Mouse (Mus musculus): ENCODE results near the gene Ppp2r5c.

The Ppp2r5c gene

GRCm38 (mm10) chr12:110520236-110520987, 73.5 kb downstream of the Ppp2r5c start:
- no peak for DNase-seq

DNA sequence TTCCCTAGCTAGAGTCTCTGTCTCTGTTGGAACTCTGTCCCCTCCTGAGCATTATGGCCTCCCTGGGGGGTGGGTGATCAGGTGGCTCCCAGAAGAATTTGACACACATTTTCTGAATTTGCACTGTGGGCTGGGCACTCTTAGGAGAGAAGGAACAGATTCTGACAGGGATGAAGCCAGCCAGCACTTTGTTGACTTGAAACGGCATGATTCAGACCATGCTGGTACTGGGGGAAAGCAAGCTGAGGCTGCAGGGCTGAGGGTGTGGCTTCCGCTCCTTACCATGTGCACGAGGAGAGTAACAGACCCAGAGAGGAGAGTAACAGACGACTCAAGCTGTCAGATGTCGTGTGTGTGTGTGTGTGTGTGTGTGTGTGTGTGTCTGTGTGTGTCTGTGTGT, 76.6 kb downstream of the Ppp2r5c start:
- DNase-seq: no peak

- DNase-seq: no peak
Measured at GRCm38 (mm10) chr12:110532711-110533110, 85.8 kb downstream of the Ppp2r5c start.

DNA sequence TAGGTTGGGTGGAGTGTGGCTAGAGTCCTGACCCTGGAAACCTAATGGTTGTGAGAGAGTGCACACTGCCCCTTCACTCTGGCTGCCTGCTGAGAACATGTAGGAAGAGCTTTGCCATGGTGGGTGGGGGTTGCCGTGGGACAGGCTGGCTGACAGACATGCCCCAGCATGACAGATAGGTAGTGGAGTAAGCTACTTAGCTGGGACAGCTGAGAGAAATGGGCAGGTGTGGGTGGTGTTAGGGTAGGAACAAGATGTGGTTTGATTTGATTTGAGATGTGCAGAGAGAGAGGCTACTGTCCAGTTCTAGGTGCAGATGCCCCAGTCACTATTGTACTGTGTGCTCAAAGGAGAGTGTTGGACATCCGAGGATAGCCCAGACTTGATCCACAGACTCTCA, 86.2 kb downstream of the Ppp2r5c start:
- no peak for DNase-seq

DNA sequence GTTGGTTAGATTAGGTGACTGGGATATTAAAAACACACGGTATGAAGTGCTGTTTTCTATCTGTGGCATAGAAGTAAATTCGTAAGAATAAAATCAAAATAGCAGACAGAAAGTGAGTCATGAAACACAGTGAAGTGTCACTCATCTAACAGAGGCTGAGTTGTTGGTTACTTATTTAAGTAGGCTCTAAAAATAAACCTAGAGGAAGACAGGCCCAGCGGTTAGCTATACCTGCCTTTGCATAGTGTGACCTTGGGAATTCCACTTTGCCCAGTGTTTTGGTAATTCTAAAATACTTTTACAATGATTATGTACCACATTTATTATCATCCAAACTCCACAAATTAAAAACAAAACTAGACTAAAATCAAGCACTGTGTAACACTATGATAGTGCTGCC, 86.9 kb downstream of the Ppp2r5c start:
- no peak for DNase-seq

DNA sequence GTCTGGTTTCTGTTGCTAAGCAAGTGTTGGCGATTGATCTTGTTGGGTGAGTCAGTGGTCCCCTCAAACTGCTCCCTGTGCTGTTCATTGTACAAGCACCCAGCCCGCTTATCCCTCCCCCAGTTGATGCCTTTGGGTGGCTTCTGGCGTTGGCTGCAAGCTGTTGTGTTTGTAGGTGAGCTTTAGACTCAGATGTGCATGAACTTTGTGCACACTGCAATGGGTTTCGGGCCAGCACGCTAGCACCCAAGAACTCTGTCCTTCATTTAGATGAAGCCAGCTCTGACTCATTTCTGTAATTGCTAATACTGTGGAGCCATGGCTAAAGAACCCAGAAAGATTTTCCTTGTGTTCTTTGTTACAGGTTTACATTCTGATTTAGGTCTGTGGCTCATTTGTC, 88.4 kb downstream of the Ppp2r5c start:
- peak; percentile 36 for DNase-seq

GRCm38 (mm10) chr12:110537751-110538150, 90.8 kb downstream of the Ppp2r5c start:
- DNase-seq: peak; percentile 31

- peak; percentile 37 for DNase-seq
Measured at GRCm38 (mm10) chr12:110539346-110539745, 92.4 kb downstream of the Ppp2r5c start.

GRCm38 (mm10) chr12:110539798-110540197, 92.9 kb downstream of the Ppp2r5c start:
- DNase-seq: no peak

DNA sequence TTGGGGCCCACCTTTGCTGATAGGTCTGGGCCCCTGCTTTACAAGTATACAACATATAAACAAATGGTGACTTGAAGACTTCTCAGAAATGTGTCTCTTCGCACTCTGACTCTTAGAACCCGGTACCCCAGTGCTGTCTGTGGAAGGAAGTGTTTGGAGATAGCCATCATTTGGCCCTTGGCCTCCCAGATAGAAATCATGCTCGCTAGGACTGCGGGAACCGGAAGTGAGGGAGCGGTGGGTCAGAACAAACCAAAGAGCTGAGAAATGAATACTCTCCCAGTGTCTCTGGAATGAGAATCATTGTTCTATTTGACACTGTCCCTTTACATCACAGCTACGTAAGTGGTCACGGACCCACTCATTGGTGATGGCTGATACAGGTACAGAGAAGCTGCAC, 93.4 kb downstream of the Ppp2r5c start:
- peak; percentile 51 for DNase-seq

GRCm38 (mm10) chr12:110541001-110541400, 94.1 kb downstream of the Ppp2r5c start:
- peak; percentile 41 for DNase-seq

DNA sequence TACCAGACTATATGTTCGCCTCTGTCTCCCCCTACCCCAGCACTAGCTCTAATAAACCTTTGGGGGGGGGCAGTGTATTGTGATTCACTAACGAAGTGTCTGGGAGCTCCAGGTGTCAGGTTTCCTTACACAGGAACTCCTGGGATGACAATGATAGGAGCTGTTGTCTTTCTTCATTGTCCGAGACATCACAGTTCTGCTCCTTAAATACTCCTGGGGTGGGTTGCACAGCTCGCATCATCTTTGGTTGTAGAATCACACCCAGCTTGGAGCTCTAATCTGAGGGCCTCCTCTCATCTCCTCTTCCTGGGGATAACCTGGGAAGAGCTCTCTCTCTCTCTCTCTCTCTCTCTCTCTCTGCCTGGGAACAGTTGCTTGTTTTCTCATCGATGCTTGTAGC, 94.6 kb downstream of the Ppp2r5c start:
- DNase-seq: no peak

DNA sequence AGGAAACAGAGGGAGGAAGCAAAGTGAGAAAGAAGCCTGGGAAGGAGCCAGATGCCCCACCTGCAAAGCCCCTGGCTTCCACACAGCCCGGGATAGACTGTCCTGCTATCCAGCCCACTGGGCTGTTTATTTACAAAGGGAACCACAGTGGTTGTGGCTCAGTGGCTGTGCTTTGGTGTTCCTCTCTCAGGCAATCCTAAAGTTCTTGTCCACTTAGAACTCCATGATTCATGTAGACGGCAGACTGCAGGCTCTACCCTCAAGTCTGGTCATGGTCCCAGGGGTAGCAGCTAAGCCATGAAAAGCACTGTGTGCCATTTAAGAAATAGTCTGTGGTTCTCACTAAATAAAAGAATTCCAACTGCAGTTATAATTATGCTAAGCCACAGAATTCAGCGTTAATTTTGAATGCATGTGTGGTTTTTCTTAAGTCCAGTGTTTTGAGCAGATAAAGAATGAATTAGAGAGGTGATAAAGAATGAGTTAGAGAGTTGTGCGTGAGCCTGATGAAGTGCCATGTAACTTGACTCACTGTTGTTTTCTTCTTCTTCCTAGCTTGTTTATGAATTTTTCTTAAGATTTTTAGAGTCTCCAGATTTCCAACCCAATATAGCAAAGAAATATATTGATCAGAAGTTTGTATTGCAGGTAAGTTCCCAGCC, 98.3 kb downstream of the Ppp2r5c start:
- no peak for DNase-seq

GRCm38 (mm10) chr12:110547573-110547972, 100.7 kb downstream of the Ppp2r5c start:
- DNase-seq: no peak

DNA sequence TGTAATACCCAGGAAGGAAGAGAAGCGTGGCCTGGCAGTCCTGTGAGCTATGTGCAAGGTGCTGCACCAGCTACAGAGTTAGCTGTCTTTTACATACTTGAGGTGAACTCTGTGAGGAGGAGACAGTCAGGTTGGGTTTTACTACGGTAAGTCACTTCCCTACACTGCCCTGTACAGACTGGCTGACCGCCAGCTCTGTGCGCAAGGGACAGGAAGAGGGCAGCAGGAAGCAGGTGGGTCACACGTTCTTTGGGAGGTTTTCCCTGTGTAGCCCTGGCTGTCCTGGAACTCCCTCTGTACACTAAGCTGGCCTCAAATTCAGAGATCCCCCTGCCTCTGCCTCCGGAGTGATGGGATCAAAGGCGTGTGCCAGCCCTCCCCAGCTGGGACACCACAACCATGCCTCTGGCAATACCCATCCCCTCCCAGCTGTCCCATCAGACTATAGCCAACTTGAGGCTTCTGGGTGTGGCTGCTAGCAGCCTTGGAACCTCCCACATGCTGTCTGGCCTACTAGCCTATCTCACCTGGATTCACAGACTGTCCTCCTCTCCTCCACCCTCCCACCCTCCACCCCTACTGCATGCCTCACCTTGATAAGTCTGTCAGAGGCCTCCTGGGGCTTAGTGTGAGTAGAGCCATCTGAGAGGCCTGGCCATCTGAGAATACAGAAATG, 102.7 kb downstream of the Ppp2r5c start:
- peak; percentile 32 for DNase-seq

DNA sequence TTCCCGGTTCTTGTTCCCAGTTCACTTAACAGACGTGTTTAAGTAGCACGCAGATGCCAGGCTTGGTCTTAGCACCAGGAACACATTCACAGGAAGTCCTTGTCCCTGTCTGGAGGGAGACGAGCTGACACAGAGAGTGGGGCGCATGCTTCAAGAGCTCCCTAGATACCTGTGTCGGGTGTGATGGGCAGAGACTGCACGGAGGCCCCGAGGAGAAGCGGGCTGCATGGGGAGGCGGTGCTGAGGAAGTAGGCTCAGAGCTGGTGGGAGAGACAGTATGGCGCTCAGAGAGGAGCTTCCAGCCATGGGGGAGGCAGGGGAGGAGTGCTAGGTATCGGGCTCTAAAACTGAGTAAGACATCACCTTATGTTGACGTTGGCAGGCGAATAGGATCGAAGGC, 103.4 kb downstream of the Ppp2r5c start:
- no peak for DNase-seq

DNA sequence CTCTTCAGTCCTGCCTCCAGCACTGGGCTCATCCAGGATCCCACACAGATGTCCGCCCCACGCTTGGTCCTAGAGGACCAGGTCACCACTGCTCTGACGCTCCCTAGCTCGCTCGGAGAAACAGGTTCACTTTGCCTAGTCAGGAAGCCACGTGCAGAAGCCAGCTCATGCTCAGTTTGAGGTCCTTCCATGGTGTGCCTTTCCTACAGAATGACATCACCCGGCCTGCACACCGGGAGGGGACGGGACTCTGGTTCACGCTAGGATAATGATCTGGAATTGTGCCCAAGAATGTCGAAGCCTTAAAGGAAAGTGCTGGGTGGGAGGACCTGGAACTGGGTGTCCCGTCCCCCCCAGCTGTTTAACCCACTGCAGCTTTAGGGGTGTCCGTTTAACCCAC, 105.2 kb downstream of the Ppp2r5c start:
- DNase-seq: no peak

GRCm38 (mm10) chr12:110553362-110553761, 106.4 kb downstream of the Ppp2r5c start:
- DNase-seq: no peak

GRCm38 (mm10) chr12:110555536-110556240, 108.8 kb downstream of the Ppp2r5c start:
- DNase-seq: no peak

- DNase-seq: no peak
Measured at GRCm38 (mm10) chr12:110556861-110557628, 110.1 kb downstream of the Ppp2r5c start.

- no peak for DNase-seq
Measured at GRCm38 (mm10) chr12:110558175-110558574, 111.3 kb downstream of the Ppp2r5c start.

DNA sequence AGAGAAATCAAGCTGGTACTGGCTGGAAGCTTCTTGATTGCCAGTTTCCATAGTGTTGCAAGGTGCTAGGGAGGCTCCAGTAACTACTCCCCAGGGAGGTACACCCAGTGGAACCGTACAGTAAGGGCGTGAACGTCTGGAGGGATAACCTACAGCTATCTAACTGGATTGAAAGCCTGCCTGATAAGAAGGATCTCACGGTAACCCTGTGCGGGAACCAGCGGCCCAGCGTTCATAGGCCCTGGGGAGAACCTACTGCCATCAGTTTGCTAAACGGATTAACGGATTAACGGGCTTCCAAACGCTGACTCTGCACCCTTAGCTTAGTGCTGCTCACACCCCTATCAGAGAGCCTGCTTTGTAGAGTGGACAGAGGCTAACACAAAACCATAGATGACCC, 116.5 kb downstream of the Ppp2r5c start:
- DNase-seq: no peak

- no peak for DNase-seq
Measured at GRCm38 (mm10) chr12:110564848-110565247, 117.9 kb downstream of the Ppp2r5c start.
